9 mouse cellular contexts compared by ENCODE assay signal in the genomic region with DNA sequence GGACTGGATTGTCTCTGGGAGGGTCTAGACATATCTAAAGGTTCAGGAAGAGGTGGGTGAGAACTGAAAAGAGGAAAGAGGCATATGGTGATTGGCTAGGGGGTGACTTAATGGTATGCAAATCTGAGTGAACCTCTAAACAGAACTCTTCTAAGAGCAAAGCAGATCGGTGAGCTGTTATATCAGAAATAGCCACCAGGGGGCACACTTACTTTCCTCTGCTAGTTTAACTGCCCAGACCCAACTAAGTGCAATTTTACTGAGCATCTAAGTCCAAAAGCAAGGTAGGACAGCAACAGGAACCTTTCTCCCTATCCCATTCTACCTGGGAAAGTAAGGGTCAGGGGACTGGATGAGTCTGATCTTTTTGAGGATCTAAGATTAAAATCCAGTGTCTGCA. TPM values are rescaled to one million over a fixed set of nuclear protein-coding genes. Genes with fewer than 3 reads are reported as not detected.
DNase-seq lines count a peak whose midpoint lies in the region; ATAC-seq and TF ChIP-seq lines count a peak whose summit lies in the region.
"Had no signal": no experiment of that assay in that cellular context is flagged by ENCODE, and none has a peak within 500 bp of the region (broad histone marks: within the 10 kb centered on the region; RNA-seq: fewer than 3 reads in every experiment).

No protein-coding gene starts in this region.

- 2% methylated on average over 1 of the region's 1 CpGs for WGBS in hindbrain, embryonic 10.5 days
- 0% methylated on average over 1 of the region's 1 CpGs for WGBS in hindbrain, embryonic 12.5 days

- H3K27ac ChIP-seq in hindbrain, embryonic 10.5 days: no peak overlapping the region
- no peak overlapping the region for H3K27ac ChIP-seq in hindbrain, embryonic 12.5 days
- H3K27ac ChIP-seq: embryonic facial prominence, embryonic 13.5 days had no signal

- H3K4me2 ChIP-seq in hindbrain, embryonic 12.5 days (replicated peaks): no peak overlapping the region
- H3K4me2 ChIP-seq: embryonic facial prominence, embryonic 13.5 days had no signal

- DNase-seq in hindbrain, embryonic 10.5 days (ENCODE audit: low spot score): peak; percentile 69
- DNase-seq in G1E (ENCODE audit: low spot score): peak; percentile 21
- peak; percentile 74 for DNase-seq in cerebellum, adult 11-12 months
- DNase-seq in gastrocnemius, adult 8-10 months (ENCODE audit: low spot score in 2 of 2): peak; percentile 51 to 57
- peak; percentile 71 for DNase-seq in layer of hippocampus, adult 9-11 months
- DNase-seq in lung, postnatal 36 days: peak; percentile 90
- DNase-seq in splenic B cell, adult 2 months (ENCODE audit: low read depth, low spot score): peak; percentile 86

- TF ChIP-seq CTCF in G1E (IDR thresholded peaks at IDR 0.05; ENCODE audit: low read depth, low read length): peak; percentile 44

- H3K9ac ChIP-seq in hindbrain, embryonic 12.5 days: no peak overlapping the region
- H3K9ac ChIP-seq: embryonic facial prominence, embryonic 13.5 days had no signal

- H3K4me3 ChIP-seq in hindbrain, embryonic 10.5 days: no peak overlapping the region
- H3K4me3 ChIP-seq in hindbrain, embryonic 12.5 days: no peak overlapping the region
- H3K4me3 ChIP-seq in G1E (ENCODE audit: low read depth, low read length): no peak overlapping the region
- H3K4me3 ChIP-seq: embryonic facial prominence, embryonic 13.5 days had no signal

- peaks cover 19% of the 10 kb centered on the region for H3K4me1 ChIP-seq in hindbrain, embryonic 10.5 days (replicated peaks)
- H3K4me1 ChIP-seq in hindbrain, embryonic 12.5 days: peaks cover 15% of the 10 kb centered on the region
- H3K4me1 ChIP-seq in G1E (ENCODE audit: insufficient read depth, low read depth, low read length): no peaks in the 10 kb centered on the region

- H3K9me3 ChIP-seq in hindbrain, embryonic 10.5 days: no peaks in the 10 kb centered on the region
- H3K9me3 ChIP-seq in hindbrain, embryonic 12.5 days (replicated peaks): no peaks in the 10 kb centered on the region
- no peaks in the 10 kb centered on the region for H3K9me3 ChIP-seq in G1E (replicated peaks)
- H3K9me3 ChIP-seq: embryonic facial prominence, embryonic 13.5 days had no signal

- no peak for ATAC-seq in hindbrain, embryonic 12.5 days (ENCODE audit: low FRiP score)
- peak; percentile 22; the same call in 1 of the 2 replicates for ATAC-seq in G1E (ENCODE audit: extremely low read depth, insufficient number of reproducible peaks, low FRiP score, poor library complexity, severe bottlenecking)

- peaks cover 18% of the 10 kb centered on the region for H3K27me3 ChIP-seq in hindbrain, embryonic 10.5 days (ENCODE audit: insufficient read depth, poor library complexity, severe bottlenecking)
- peaks cover 5% of the 10 kb centered on the region; the same call in 1 of the 2 replicates for H3K27me3 ChIP-seq in hindbrain, embryonic 12.5 days
- H3K27me3 ChIP-seq in G1E (ENCODE audit: insufficient read depth, low read length): no peaks in the 10 kb centered on the region
- no peaks in the 10 kb centered on the region for H3K27me3 ChIP-seq in splenic B cell, adult 2 months (ENCODE audit: control insufficient read depth, insufficient read depth, low read length, poor library complexity, severe bottlenecking)

- peaks cover 11% of the 10 kb centered on the region; the same call in 1 of the 2 replicates for H3K36me3 ChIP-seq in hindbrain, embryonic 10.5 days
- H3K36me3 ChIP-seq in hindbrain, embryonic 12.5 days: peaks cover 26% of the 10 kb centered on the region
- no peaks in the 10 kb centered on the region for H3K36me3 ChIP-seq in G1E (replicated peaks)
- no peaks in the 10 kb centered on the region for H3K36me3 ChIP-seq in splenic B cell, adult 2 months (ENCODE audit: control insufficient read depth, insufficient read depth, low read length, poor library complexity, severe bottlenecking)
- H3K36me3 ChIP-seq: embryonic facial prominence, embryonic 13.5 days had no signal

RNA-seq across cellular contexts. Expression of a gene that starts 29.0 kb away (rescaled TPM):
- polyA plus RNA-seq in hindbrain, embryonic 10.5 days (2016; fragmentation: Nextera tagmentation; extraction: Ambion mirVana): 6.6 and 7.2 TPM in 2 replicates
- polyA plus RNA-seq in hindbrain, embryonic 12.5 days (2016; fragmentation: Nextera tagmentation; extraction: Ambion mirVana): 5.1 and 6.4 TPM in 2 replicates
- total RNA-seq in G1E (2014; fragmentation: Nextera tagmentation) (not detected in 2 replicates), G1E (2017) (not detected in 2 replicates)
- not detected in 2 replicates for polyA plus RNA-seq in G1E (2012)
- under 1 TPM in 1 of 4 experiments, not detected in 3; 0.24 TPM for total RNA-seq in gastrocnemius, adult 8-10 months (2022)

RNA-seq across cellular contexts. Expression of a gene that starts 55.0 kb away (rescaled TPM):
- 10.6 and 16.5 TPM in 2 replicates for polyA plus RNA-seq in hindbrain, embryonic 10.5 days (2016; fragmentation: Nextera tagmentation; extraction: Ambion mirVana)
- polyA plus RNA-seq in hindbrain, embryonic 12.5 days (2016; fragmentation: Nextera tagmentation; extraction: Ambion mirVana): 33.1 and 36.8 TPM in 2 replicates
- total RNA-seq in G1E (2014; fragmentation: Nextera tagmentation) (not detected in 2 replicates), G1E (2017) (0.12 and 0.27 TPM in 2 replicates)
- polyA plus RNA-seq in G1E (2012): not detected in 2 replicates
- total RNA-seq in gastrocnemius, adult 8-10 months (2022): 1 to 10 TPM; 2.0 to 5.9 (median 3.4) TPM

Comparison
In these comparisons a context has a peak if more than half of its experiments do, and no peak if none do; other contexts are left out.
1. DNase-seq: peak in every context shown above with its lines; median percentile 90 in lung, postnatal 36 days; 86 in splenic B cell, adult 2 months; 74 in cerebellum, adult 11-12 months; 71 in layer of hippocampus, adult 9-11 months; 69 in hindbrain, embryonic 10.5 days; 54 in gastrocnemius, adult 8-10 months; 21 in G1E.
2. RNA of a gene that starts 55.0 kb away (polyA plus RNA-seq): 33.1 to 36.8 TPM in hindbrain, embryonic 12.5 days and 10.6 to 16.5 TPM in hindbrain, embryonic 10.5 days; not detected in G1E; every median in the first group is over 10 times any median in the second.